Mouse (Mus musculus) thymus, adult 2 months (tissue): Measurements from ENCODE around the gene Smarca4.

Experiments
- CTCF ChIP-seq: fragments of 200-500 bp; IDR thresholded peaks from 2 replicates; pipeline ENCODE4 v1.5.1; 2012; ENCODE audit warnings: mild to moderate bottlenecking, control low read depth, low read length, moderate library complexity, borderline replicate concordance; ENCODE audit not compliant: control insufficient read depth, poor library complexity, insufficient read depth; ENCODE audit errors: extremely low read depth
- POLR2A ChIP-seq: fragments of 200-500 bp; IDR thresholded peaks from 2 replicates; pipeline ENCODE4 v1.6.1; 2012; ENCODE audit warnings: mild to moderate bottlenecking, low read length, control low read depth, moderate library complexity; ENCODE audit not compliant: control insufficient read depth, poor library complexity, insufficient read depth; ENCODE audit errors: extremely low read depth

- no peak for TF ChIP-seq POLR2A
- TF ChIP-seq CTCF, result no peak
These were observed 64.5 kb downstream of the Smarca4 start for GRCm38 (mm10) chr9:21680448-21680847.
